Mouse (Mus musculus) kidney, embryonic 15.5 days (tissue): Measurements from ENCODE around the gene Mgat5. TPM values are rescaled to one million over a fixed set of nuclear protein-coding genes. Genes with fewer than 3 reads are reported as not detected.
A peak's percentile ranks its signal among the peaks of the same experiment; 100 is the strongest.

Source experiments
- ATAC-seq: fragments of 200-750 bp; cut with Nextera tagmentation; replicated peaks from 2 replicates; pipeline ENCODE4 v1.8.0; 2017; ENCODE audit warnings: moderate TSS enrichment; ENCODE audit not compliant: low FRiP score
- H3K27ac ChIP-seq: fragments of 300-500 bp; sonication (generic); 2 replicates; pipeline ENCODE4 v1.5.1; 2015; ENCODE audit warnings: mild to moderate bottlenecking, inconsistent platforms
- H3K27me3 ChIP-seq: fragments of 300-500 bp; sonication (generic); 2 replicates; pipeline ENCODE4 v1.6.1; 2015; ENCODE audit warnings: inconsistent platforms
- H3K36me3 ChIP-seq: fragments of 300-500 bp; sonication (generic); 2 replicates; pipeline ENCODE4 v1.6.1; 2015; ENCODE audit warnings: inconsistent platforms
- H3K4me1 ChIP-seq: fragments of 300-500 bp; sonication (generic); 2 replicates; pipeline ENCODE4 v1.6.1; 2015; ENCODE audit warnings: inconsistent platforms
- H3K4me2 ChIP-seq: fragments of 300-500 bp; sonication (generic); 2 replicates; pipeline ENCODE4 v1.6.1; 2015; ENCODE audit warnings: moderate library complexity, mild to moderate bottlenecking, inconsistent platforms
- H3K4me3 ChIP-seq: fragments of 300-500 bp; sonication (generic); replicated peaks from 2 replicates; pipeline ENCODE4 v1.5.1; 2015; ENCODE audit warnings: mild to moderate bottlenecking, inconsistent platforms
- H3K9ac ChIP-seq: fragments of 300-500 bp; sonication (generic); 2 replicates; pipeline ENCODE4 v1.6.1; 2015; ENCODE audit warnings: mild to moderate bottlenecking, inconsistent platforms
- H3K9me3 ChIP-seq: fragments of 300-500 bp; sonication (generic); replicated peaks from 2 replicates; pipeline ENCODE4 v1.6.1; 2016; ENCODE audit warnings: inconsistent platforms
- WGBS: fragments of 180-500 bp; shearing (Covaris S2); methylation state at CpG from one replicate; pipeline ENCODE4 v1.1.7; 2015; ENCODE audit warnings: mixed read lengths; 5-methylcytosine and 5-hydroxymethylcytosine counted together
- polyA plus RNA-seq: library from polyadenylated mRNA; unstranded; fragments of >200 nt; fragmentation: Nextera tagmentation; extraction: Ambion mirVana; gene quantifications from 2 replicates; pipeline ENCODE4 v1.2.1, GENCODE M21; 2015

Gene Mgat5
- polyA plus RNA-seq, 1 experiment from 2014 or later = 8.6 TPM

DNA sequence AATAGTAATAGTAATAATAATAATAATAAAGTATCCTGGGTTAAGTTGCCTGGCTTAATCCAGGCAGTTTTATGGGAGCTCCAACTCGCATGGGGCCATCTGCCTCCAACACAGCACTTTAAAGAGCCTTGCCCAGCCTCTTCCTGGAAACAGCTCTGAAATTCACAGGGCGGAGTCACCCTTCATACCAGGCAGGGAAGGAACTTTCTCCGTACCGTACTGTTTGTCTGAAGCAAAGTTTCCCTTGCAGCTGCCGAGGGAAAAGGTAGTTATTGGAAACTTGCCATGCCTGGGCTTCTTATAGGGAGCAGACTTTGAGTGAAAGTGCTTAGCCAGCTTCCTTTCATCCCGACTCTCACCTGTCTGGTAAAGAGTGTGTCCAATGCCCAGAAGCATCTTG is 232.3 kb downstream of the Mgat5 start:
- Histone ChIP-seq H3K4me1 (peaks cover 49% of the 10 kb centered on the region), H3K27ac (no peak overlapping the region), H3K4me3 (no peak overlapping the region), H3K4me2 (no peak overlapping the region), H3K27me3 (no peaks in the 10 kb centered on the region), H3K9me3 (no peaks in the 10 kb centered on the region), H3K9ac (no peak overlapping the region), H3K36me3 (no peaks in the 10 kb centered on the region)
- ATAC-seq = no peak
- 57% methylated on average over 6 of the region's 6 CpGs for WGBS

DNA sequence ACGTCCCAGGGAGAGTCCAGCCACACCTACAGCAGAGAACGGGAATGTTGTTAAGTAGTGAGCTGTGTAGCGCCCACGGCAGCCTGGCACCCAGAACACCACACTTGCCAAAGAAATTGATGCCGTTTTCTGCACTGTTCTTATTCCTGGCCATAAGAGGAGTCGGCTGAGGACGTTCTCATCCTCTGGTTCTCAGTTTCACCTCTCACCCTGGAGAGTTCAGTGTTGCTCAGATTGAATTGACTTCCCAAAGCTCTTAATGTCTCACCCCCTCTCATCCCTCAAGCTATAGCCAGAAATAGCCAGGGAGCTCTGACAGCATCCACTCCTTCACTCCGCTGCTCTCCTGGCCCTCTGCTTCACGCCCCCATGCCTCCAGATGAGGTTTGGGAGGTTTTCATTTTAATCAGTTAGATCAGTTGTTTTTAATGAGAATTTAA is 234.7 kb downstream of the Mgat5 start:
- Histone ChIP-seq H3K9ac (no peak overlapping the region), H3K27ac (no peak overlapping the region), H3K36me3 (no peaks in the 10 kb centered on the region), H3K4me1 (peaks cover 60% of the 10 kb centered on the region), H3K9me3 (no peaks in the 10 kb centered on the region), H3K4me3 (no peak overlapping the region), H3K27me3 (no peaks in the 10 kb centered on the region), H3K4me2 (no peak overlapping the region)
- 47% methylated on average over 9 of the region's 9 CpGs for WGBS
- ATAC-seq = no peak

DNA sequence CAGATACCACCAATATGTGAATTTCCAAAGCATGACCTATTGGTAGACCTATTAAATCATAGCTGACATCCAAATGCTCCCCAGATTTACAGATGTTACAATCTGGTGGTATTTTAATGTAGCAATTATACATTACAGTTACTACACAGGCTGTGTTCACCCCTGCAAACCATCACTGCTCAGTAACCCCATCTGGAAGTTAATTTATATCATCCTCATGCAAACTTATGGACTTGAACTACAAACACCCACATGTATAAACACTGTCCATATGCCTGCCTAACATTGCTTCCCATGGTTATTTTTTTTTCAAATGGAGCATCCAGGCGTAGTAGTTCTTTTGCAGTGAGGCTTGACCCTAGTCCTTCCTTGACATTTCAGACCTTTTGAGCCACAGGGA is 236.2 kb downstream of the Mgat5 start:
- Histone ChIP-seq H3K4me3 (no peak overlapping the region), H3K4me2 (no peak overlapping the region), H3K9me3 (no peaks in the 10 kb centered on the region), H3K36me3 (0 out of 2 replicates have a peak, but pooled peaks cover 2% of the 10 kb centered on the region), H3K27ac (no peak overlapping the region), H3K27me3 (no peaks in the 10 kb centered on the region), H3K4me1 (peaks cover 68% of the 10 kb centered on the region), H3K9ac (no peak overlapping the region)
- no peak for ATAC-seq
- 56% methylated on average over 1 of the region's 1 CpGs for WGBS

DNA sequence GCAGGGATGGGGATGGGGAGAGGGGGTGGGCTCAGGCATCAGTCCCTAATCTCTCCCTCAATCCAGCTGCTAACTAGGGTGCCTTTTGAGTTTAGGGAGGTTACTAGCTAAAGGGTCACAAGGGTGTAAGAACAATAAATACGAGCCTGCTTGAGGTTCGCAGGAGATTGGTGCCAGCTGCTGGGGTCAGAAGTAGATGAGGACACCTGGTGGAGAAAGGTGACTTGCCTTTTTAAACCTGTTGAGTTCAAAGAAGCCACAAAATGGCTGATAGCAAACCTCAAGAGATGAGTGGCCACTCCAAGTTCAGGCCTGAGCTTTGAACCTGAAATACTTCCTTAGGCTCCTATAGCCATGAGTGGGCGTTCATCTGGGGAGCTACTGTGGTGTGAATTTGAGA is 236.9 kb downstream of the Mgat5 start:
- WGBS = 45% methylated on average over 3 of the region's 3 CpGs
- Histone ChIP-seq H3K9ac (no peak overlapping the region), H3K9me3 (no peaks in the 10 kb centered on the region), H3K36me3 (peaks cover 5% of the 10 kb centered on the region; the same call in 1 of the 2 replicates), H3K27ac (0 out of 2 replicates have a peak overlapping the region, but pooled peaks have one; percentile 23), H3K4me1 (peaks cover 68% of the 10 kb centered on the region), H3K4me2 (no peak overlapping the region), H3K27me3 (no peaks in the 10 kb centered on the region), H3K4me3 (no peak overlapping the region)
- no peak for ATAC-seq

DNA sequence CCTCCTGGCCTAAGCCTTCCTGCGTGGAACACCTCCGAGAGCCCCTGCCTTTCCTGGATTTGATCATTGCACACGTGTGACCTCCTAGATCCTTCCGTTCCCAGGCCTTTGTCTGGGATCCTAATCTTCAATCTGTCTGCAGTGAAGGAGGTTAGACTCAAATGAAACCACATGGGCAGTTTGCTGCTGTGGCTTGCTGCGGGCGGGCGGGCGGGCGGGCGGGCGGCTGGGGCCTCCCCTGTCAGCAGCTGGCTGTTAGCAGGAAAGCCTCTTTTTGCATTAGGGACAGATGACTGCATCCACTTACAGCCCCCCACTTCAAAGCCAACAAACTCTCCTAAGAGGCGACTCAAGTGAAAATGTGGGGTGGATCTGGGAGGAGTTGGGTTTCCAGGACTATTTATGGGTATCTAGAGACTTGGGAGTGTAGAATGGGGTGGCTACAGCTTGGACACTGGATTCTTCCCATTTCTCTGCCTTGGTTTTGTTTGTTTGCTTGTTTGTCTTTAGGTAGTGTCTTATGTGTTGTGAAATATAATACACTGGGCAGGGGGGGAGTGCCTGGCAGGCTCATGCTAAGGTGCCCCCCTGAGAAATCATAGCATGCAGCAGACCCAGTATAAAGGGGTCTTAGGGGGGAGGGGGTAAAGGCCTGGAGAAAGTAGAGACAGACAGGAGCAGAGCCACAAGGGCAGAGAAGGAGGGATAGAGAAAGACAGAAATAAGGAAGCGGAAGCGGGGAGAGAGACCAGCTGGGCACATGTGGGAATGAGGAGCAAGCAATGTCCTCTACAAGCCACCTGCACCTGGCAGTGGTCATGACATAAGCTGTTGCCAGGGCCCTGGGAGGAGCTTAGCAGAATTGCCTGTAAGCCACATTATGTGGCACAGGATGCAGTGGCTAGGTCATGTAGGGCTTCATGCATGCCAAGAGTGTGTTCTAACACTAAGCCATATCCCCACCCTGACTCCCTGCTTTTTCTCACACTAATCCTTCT is 238.4 kb downstream of the Mgat5 start:
- peak; percentile 40 for ATAC-seq
- H3K27ac ChIP-seq = peak overlapping the region; percentile 68
- WGBS = 22% methylated on average over 14 of the region's 14 CpGs
- H3K27me3 ChIP-seq = no peaks in the 10 kb centered on the region
- peaks cover 61% of the 10 kb centered on the region for H3K4me1 ChIP-seq
- no peak overlapping the region for H3K9ac ChIP-seq
- H3K9me3 ChIP-seq = no peaks in the 10 kb centered on the region
- H3K4me2 ChIP-seq = no peak overlapping the region
- peaks cover 17% of the 10 kb centered on the region for H3K36me3 ChIP-seq
- H3K4me3 ChIP-seq = no peak overlapping the region

DNA sequence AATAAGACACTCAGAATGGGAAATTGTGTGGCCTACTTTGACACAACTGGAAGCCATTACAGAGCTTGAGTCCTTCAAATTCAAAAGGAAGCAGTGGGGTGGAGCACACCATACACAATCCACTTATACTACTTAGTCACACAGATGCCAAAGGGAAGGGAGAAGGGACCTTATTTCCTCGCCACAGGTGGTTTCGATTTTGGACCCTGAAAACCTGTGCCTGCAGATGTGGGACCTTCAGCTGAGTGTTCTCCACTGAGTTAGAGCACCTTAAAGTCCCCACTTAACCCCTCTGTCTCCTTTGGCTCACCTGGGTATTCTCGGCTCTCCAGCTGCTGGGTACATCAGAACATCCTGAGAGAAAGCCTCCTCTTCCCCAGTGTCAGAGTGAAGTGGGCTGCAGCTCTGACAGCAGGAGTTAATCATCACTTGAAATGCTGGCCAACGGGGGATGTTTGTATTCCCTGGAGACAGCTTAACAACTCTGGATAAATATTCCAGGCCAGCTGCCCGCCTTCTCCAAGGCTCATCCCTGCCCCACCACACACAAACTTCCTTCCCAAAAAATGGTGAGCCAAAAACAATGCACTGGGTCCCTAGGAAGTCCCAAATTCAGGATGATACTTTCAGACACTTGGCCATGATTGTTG is 240.1 kb downstream of the Mgat5 start:
- Histone ChIP-seq H3K27me3 (no peaks in the 10 kb centered on the region), H3K36me3 (peaks cover 27% of the 10 kb centered on the region), H3K9me3 (no peaks in the 10 kb centered on the region), H3K4me1 (peaks cover 52% of the 10 kb centered on the region), H3K27ac (peak overlapping the region; percentile 32; the same call in 1 of the 2 replicates), H3K4me3 (no peak overlapping the region), H3K4me2 (no peak overlapping the region), H3K9ac (no peak overlapping the region)
- WGBS = 38% methylated on average over 5 of the region's 5 CpGs
- peak; percentile 26; the same call in 1 of the 2 replicates for ATAC-seq

DNA sequence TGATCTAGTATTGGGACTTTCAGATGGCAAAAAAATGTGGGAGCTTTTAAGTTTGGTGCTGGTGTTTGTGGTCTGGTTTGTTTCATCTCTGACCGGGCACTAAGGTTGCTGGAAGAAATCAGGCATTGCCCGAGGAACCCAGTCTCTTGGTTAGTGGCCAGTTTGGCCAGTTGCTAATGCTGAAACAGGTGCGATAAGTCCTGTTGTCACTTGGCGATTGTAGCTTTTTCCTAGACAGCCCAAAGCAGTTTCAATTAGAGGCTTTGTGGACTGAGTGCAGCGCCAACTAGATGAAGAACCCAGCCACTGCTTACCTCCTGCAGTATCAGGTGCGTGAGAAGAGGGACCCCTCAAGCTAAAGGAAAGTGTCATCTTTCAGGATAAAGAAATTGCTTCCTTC is 248.6 kb downstream of the Mgat5 start:
- Histone ChIP-seq H3K4me1 (no peaks in the 10 kb centered on the region), H3K4me3 (no peak overlapping the region), H3K27ac (no peak overlapping the region), H3K36me3 (peaks cover 25% of the 10 kb centered on the region), H3K9ac (no peak overlapping the region), H3K27me3 (no peaks in the 10 kb centered on the region), H3K4me2 (no peak overlapping the region), H3K9me3 (no peaks in the 10 kb centered on the region)
- WGBS = 91% methylated on average over 6 of the region's 6 CpGs
- no peak for ATAC-seq

DNA sequence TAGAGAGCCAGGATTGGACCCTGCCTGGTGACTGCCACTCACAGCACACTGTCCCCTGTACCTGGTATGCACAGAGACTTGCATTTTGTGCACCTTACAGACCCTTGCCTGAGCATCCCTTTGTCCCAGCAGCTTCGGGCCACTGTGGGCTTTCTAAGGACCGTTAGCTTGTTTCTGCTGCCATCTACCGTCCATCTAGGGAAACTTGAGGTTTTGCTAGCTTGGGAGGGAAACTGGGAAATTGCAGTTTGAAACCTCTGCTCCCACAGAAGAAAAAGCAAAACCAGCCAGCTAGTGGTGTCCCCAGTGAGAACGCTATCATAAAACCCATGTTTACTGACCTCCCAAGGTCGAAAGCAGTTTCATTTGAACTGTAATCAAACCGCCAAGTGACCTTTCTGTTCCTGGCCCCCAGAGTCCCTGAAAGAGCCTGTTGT is 254.2 kb downstream of the Mgat5 start:
- 6% methylated on average over 6 of the region's 6 CpGs for WGBS
- H3K9me3 ChIP-seq = no peaks in the 10 kb centered on the region
- H3K4me1 ChIP-seq = peaks cover 28% of the 10 kb centered on the region
- ATAC-seq = peak; percentile 61; the same call in 1 of the 2 replicates
- H3K4me2 ChIP-seq = no peak overlapping the region
- H3K27ac ChIP-seq = no peak overlapping the region
- no peak overlapping the region for H3K4me3 ChIP-seq
- peaks cover 8% of the 10 kb centered on the region for H3K36me3 ChIP-seq
- no peaks in the 10 kb centered on the region for H3K27me3 ChIP-seq
- no peak overlapping the region for H3K9ac ChIP-seq

DNA sequence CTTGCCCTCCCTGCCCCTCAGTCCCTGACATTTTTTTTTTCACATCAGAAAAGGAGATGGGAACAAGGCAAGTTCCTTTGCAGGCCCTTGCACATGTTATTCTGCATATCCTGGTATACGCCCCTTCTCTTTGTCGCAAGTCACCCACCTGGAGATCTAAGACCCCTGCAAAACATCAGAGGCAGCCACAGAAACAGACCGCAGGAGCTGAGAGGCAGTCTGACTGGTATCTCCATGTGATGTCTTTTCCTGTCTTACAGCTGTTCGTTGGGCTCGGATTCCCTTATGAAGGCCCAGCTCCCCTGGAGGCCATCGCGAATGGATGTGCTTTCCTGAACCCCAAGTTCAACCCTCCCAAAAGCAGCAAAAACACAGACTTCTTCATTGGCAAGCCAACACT is 254.8 kb downstream of the Mgat5 start:
- no peak overlapping the region for H3K9ac ChIP-seq
- H3K9me3 ChIP-seq = no peaks in the 10 kb centered on the region
- peaks cover 8% of the 10 kb centered on the region for H3K36me3 ChIP-seq
- H3K27me3 ChIP-seq = no peaks in the 10 kb centered on the region
- H3K4me2 ChIP-seq = no peak overlapping the region
- WGBS = 57% methylated on average over 7 of the region's 7 CpGs
- no peak overlapping the region for H3K27ac ChIP-seq
- no peak overlapping the region for H3K4me3 ChIP-seq
- no peak for ATAC-seq
- peaks cover 31% of the 10 kb centered on the region for H3K4me1 ChIP-seq

DNA sequence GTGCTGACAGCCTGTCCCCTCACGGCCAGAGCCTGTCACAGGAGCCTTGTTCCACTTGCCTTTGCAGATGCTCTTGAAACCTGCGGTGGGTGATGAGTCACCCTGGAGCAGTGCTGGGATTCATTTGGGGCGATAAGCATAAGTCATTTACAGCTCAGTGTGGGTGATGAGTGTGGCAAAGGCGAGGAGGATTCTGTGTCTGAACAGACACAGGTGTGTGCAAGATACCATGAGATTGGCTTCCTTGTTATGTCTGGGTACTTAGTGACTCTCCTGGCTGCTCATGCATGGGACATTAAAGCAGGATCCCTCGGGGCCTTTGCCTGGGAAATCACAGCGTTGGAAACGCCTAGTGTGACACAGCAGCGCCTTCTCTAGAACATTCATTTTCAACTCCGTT is 256.2 kb downstream of the Mgat5 start:
- no peak overlapping the region for H3K4me2 ChIP-seq
- no peak overlapping the region for H3K4me3 ChIP-seq
- H3K9ac ChIP-seq = no peak overlapping the region
- H3K4me1 ChIP-seq = peaks cover 37% of the 10 kb centered on the region
- peak; percentile 53 for ATAC-seq
- 0 out of 2 replicates have a peak overlapping the region, but pooled peaks have one; percentile 22 for H3K27ac ChIP-seq
- WGBS = 46% methylated on average over 9 of the region's 9 CpGs
- H3K36me3 ChIP-seq = peaks cover 8% of the 10 kb centered on the region
- H3K27me3 ChIP-seq = no peaks in the 10 kb centered on the region
- no peaks in the 10 kb centered on the region for H3K9me3 ChIP-seq

DNA sequence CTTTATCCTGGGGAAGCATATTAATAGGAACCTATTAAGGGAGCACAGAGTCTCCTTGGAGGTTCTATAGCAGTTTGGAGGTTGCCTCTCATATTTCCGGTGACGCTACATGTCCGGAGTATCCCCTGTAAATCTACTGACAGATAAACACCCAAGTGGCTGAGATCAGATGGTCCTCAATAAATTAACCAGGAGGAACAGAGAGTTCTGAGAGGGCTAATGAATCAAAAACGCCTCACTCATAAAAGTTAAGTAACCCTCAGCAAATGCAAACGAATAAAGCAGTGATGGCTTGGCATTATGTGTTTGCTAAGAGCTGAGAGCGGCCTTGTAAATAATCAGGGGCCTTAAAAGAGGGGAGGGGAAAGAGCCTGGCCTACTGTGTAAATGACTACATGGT is 259.2 kb downstream of the Mgat5 start:
- ATAC-seq = peak; percentile 31; the same call in 1 of the 2 replicates
- Histone ChIP-seq H3K4me1 (peaks cover 31% of the 10 kb centered on the region), H3K27ac (no peak overlapping the region), H3K9me3 (no peaks in the 10 kb centered on the region), H3K27me3 (no peaks in the 10 kb centered on the region), H3K9ac (no peak overlapping the region), H3K4me2 (no peak overlapping the region), H3K36me3 (peaks cover 9% of the 10 kb centered on the region), H3K4me3 (no peak overlapping the region)
- WGBS = 29% methylated on average over 6 of the region's 6 CpGs

DNA sequence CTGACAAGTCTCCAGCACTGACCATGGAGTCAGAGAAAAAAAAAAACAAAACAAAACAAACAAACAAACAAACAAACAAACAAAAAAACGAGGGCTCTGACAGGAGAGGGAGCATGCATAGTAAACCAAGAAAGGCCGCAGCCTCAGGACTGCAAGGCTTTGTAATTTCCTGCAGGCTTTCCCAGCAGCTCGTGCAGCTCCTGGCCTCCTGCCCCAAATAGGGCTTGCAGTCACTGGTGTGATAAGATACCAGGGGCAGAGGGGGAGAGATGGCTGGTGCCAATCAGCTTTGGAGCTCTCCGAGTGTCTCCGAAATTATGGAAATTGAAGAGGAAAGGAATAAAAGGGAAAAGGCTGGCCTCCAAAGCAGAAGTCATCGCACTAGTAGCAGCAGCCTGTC is 260.5 kb downstream of the Mgat5 start:
- Histone ChIP-seq H3K9me3 (no peaks in the 10 kb centered on the region), H3K4me3 (no peak overlapping the region), H3K27ac (no peak overlapping the region), H3K27me3 (no peaks in the 10 kb centered on the region), H3K36me3 (peaks cover 6% of the 10 kb centered on the region; the same call in 1 of the 2 replicates), H3K9ac (no peak overlapping the region), H3K4me1 (peaks cover 31% of the 10 kb centered on the region), H3K4me2 (no peak overlapping the region)
- ATAC-seq = no peak
- WGBS = 42% methylated on average over 6 of the region's 6 CpGs
